Mouse (Mus musculus): ENCODE measurements around the gene Gm10401. TPM values are rescaled to one million over a fixed set of nuclear protein-coding genes. Genes with fewer than 3 reads are reported as not detected.

Gene Gm10401
- polyA plus RNA-seq, 1 experiment from 2014 or later = 46.5 TPM

DNA sequence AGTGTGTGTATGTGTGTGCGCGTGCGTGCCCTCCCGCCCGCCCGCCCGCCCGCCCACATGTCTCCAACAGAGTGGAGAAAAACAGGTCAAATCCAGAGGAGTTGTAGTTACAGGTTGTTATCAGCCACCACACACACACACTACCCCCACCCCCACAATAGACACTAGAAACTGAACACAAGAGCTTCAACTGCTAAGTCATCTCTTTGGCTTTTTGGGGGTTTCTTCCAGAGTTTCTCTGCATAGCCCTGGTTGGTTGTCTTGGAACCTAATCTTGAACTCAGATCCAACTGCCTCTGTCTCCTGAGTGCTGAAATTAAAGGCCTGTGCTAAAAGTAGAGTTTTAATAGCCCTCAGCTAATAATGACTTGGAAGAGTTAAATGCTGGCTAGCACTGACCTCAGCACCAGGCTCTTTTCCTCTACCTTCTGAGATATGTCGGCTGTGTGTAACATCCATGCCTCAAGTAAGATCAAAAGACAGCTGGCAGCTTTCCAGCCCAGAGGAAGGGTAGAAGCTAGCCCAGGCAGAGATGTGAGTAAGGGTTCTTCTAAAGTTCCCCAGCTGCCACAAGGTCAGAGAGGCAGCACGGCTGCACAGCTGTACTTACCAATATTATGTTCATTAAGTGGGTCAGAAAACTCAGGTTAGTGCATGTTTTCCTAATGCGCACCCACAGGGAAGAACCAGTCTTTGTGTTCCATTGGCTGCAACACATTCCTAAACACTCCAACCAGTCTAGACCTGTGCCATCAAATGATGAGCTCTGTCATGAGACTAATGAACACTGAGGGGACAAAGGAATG is 26.8 kb downstream of the Gm10401 start:
- Histone ChIP-seq H3K9me3 (ENCODE audit: control insufficient read depth, low read length) (no peaks in the 10 kb centered on the region), H3K27me3 (replicated peaks; ENCODE audit: control insufficient read depth, insufficient read depth, low read length) (no peaks in the 10 kb centered on the region), H3K4me1 (replicated peaks; ENCODE audit: control insufficient read depth, insufficient read depth, low read length) (peaks cover 15% of the 10 kb centered on the region; the same call in 1 of the 2 replicates), H3K36me3 (ENCODE audit: control insufficient read depth, insufficient read depth, low read length) (peaks cover 16% of the 10 kb centered on the region), H3K9ac (ENCODE audit: low read length) (no peak overlapping the region), H3K4me2 (ENCODE audit: low read length) (no peak overlapping the region), H3K27ac (ENCODE audit: low read depth) (no peak overlapping the region; the same call in 1 of the 2 replicates), H3K4me3 (ENCODE audit: low read depth, low read length) (no peak overlapping the region)
- 79% methylated on average over 11 of the region's 11 CpGs for WGBS
- no peak for DNase-seq (ENCODE audit: low spot score)
- no peak for ATAC-seq (replicated peaks; ENCODE audit: low FRiP score, low TSS enrichment, low read depth)

DNA sequence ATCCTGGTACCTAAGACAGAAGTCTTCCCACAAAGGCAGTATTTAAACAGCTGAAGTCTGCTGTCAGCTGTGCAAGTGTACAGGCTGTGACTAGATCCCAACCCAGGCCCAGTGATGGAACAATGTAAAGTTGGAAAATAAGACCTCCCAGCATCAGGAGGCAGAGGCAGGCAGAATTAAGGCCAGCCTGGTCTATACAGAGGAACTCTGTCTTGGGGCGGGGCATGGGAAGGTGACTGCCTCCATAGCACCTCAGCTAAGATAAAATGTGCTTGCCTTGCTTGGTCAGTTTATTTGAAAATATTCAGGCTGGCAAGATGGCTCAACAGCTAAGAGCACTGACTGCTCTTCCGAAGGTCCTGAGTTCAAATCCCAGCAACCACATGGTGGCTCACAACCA is 27.6 kb downstream of the Gm10401 start:
- H3K4me1 ChIP-seq (replicated peaks; ENCODE audit: control insufficient read depth, insufficient read depth, low read length) = peaks cover 15% of the 10 kb centered on the region; the same call in 1 of the 2 replicates
- 94% methylated on average over 2 of the region's 2 CpGs for WGBS
- DNase-seq (ENCODE audit: low spot score) (no peak), ATAC-seq (replicated peaks; ENCODE audit: low FRiP score, low TSS enrichment, low read depth) (no peak)
- peaks cover 10% of the 10 kb centered on the region for H3K36me3 ChIP-seq (ENCODE audit: control insufficient read depth, insufficient read depth, low read length)
- H3K9ac ChIP-seq (ENCODE audit: low read length) = no peak overlapping the region
- H3K9me3 ChIP-seq (ENCODE audit: control insufficient read depth, low read length) = no peaks in the 10 kb centered on the region
- no peak overlapping the region for H3K27ac ChIP-seq (ENCODE audit: low read depth)
- no peak overlapping the region for H3K4me2 ChIP-seq (ENCODE audit: low read length)
- no peak overlapping the region for H3K4me3 ChIP-seq (ENCODE audit: low read depth, low read length)
- H3K27me3 ChIP-seq (replicated peaks; ENCODE audit: control insufficient read depth, insufficient read depth, low read length) = no peaks in the 10 kb centered on the region

DNA sequence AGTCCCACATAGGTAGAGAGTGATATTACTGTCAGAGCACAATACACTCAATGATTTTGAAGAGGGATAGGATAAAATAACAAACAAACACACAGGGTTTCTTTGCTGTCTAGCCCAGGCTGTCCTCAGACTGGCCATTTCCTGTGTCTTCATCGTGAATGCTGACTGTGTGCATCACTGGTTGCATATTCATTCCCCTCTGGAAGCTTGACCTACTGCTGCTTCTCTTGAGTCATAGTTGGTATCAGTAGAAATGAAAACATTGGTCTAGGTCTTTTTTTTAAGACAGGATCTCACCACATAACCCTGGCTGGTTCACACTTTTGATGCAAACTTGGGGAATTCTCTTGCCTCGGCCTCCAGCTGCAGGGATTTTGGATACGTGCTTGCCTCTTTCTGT is 28.5 kb downstream of the Gm10401 start:
- no peak overlapping the region for H3K27ac ChIP-seq (ENCODE audit: low read depth)
- no peak overlapping the region for H3K4me2 ChIP-seq (ENCODE audit: low read length)
- H3K27me3 ChIP-seq (replicated peaks; ENCODE audit: control insufficient read depth, insufficient read depth, low read length) = no peaks in the 10 kb centered on the region
- 84% methylated on average over 3 of the region's 3 CpGs for WGBS
- H3K9me3 ChIP-seq (ENCODE audit: control insufficient read depth, low read length) = no peaks in the 10 kb centered on the region
- peaks cover 15% of the 10 kb centered on the region; the same call in 1 of the 2 replicates for H3K4me1 ChIP-seq (replicated peaks; ENCODE audit: control insufficient read depth, insufficient read depth, low read length)
- H3K9ac ChIP-seq (ENCODE audit: low read length) = no peak overlapping the region
- H3K4me3 ChIP-seq (ENCODE audit: low read depth, low read length) = no peak overlapping the region
- ATAC-seq (replicated peaks; ENCODE audit: low FRiP score, low TSS enrichment, low read depth) (no peak), DNase-seq (ENCODE audit: low spot score) (no peak)
- peaks cover 2% of the 10 kb centered on the region; the same call in 1 of the 2 replicates for H3K36me3 ChIP-seq (ENCODE audit: control insufficient read depth, insufficient read depth, low read length)

DNA sequence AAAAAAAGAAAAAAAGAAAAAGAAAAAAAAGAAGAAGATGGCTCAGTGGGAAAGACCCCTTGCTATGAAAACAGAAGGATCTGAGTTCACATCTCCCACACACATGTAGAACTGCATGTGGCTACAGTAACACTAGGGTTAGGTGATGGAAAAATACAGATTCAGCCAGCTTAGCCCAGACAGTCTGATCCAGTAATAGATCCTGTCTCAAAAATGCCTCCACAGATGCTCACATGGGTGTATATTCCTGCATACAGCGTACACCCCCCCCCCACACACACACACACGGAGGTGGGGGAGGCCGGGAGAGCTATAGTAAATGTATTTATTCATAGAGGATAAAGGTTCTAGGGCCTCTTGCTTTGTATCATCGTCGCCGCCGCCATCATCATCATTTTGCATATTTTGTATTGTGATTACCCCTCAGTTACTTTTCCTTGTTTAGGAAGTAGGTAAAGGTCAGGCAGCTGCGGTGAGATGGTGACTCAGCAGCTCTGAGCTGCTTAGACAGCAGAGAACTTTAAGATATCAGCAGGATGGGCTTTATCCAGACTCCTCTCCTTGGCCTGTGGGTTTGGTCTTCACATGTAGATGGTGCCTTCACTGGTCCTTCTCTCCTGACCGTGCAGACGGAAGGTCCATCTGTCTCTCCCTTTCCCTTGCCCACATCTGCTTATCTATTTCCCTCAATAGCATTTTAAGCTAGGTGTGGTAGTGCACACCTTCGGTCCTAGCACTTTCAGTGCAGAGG is 29.2 kb downstream of the Gm10401 start:
- Histone ChIP-seq H3K4me1 (replicated peaks; ENCODE audit: control insufficient read depth, insufficient read depth, low read length) (peaks cover 15% of the 10 kb centered on the region; the same call in 1 of the 2 replicates), H3K36me3 (ENCODE audit: control insufficient read depth, insufficient read depth, low read length) (peaks cover 6% of the 10 kb centered on the region), H3K4me3 (ENCODE audit: low read depth, low read length) (no peak overlapping the region), H3K9ac (ENCODE audit: low read length) (no peak overlapping the region), H3K27me3 (replicated peaks; ENCODE audit: control insufficient read depth, insufficient read depth, low read length) (no peaks in the 10 kb centered on the region), H3K9me3 (ENCODE audit: control insufficient read depth, low read length) (no peaks in the 10 kb centered on the region), H3K4me2 (ENCODE audit: low read length) (no peak overlapping the region), H3K27ac (ENCODE audit: low read depth) (no peak overlapping the region)
- no peak for DNase-seq (ENCODE audit: low spot score)
- WGBS = 85% methylated on average over 11 of the region's 11 CpGs
- ATAC-seq (replicated peaks; ENCODE audit: low FRiP score, low TSS enrichment, low read depth) = no peak

DNA sequence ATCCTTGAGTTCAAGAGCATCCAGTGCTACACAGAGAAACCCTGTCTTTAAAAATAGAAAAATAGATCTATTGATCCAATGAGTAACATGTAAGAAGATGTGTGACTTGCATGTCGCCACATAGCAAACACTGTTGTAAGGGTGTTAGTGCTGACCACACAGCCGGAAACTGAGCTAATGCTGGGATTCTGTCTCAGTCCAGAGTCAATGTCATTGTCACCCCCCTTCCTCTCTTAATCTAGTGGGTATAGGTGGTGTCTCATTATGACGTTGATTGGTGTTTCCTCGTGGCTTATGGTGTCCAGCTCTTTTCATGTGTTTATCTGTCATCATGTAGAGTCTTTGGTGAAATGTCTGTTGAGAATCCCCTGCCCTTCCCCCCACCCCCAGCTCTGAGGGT is 31.9 kb downstream of the Gm10401 start:
- Histone ChIP-seq H3K36me3 (ENCODE audit: control insufficient read depth, insufficient read depth, low read length) (peaks cover 21% of the 10 kb centered on the region), H3K27me3 (replicated peaks; ENCODE audit: control insufficient read depth, insufficient read depth, low read length) (no peaks in the 10 kb centered on the region), H3K9ac (ENCODE audit: low read length) (no peak overlapping the region), H3K4me3 (ENCODE audit: low read depth, low read length) (no peak overlapping the region), H3K9me3 (ENCODE audit: control insufficient read depth, low read length) (no peaks in the 10 kb centered on the region), H3K4me1 (replicated peaks; ENCODE audit: control insufficient read depth, insufficient read depth, low read length) (peaks cover 3% of the 10 kb centered on the region; the same call in 1 of the 2 replicates), H3K27ac (ENCODE audit: low read depth) (no peak overlapping the region), H3K4me2 (ENCODE audit: low read length) (no peak overlapping the region)
- no peak for ATAC-seq (replicated peaks; ENCODE audit: low FRiP score, low TSS enrichment, low read depth)
- 75% methylated on average over 4 of the region's 4 CpGs for WGBS
- no peak for DNase-seq (ENCODE audit: low spot score)

DNA sequence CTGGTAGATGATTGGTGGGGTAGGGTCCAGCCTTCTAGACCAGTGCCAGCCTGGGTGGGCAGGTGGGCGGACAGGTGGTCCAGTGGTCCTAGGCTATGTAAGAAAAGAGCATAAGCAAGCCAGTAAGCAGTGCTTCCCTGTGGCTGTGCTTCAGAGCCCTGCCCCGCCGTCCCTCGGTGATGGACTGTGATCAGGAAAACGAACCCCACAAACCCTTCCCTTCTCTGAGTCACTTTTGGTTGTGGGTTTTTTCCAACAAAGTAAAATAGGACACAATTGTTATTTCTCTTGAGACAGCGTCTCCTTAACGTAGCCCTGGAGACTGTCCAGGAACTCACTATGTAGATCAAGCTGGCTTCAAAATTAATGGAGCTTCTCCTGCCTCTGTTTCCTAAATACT is 34.7 kb downstream of the Gm10401 start:
- H3K27ac ChIP-seq (ENCODE audit: low read depth) = no peak overlapping the region
- H3K9ac ChIP-seq (ENCODE audit: low read length) = no peak overlapping the region
- no peaks in the 10 kb centered on the region for H3K9me3 ChIP-seq (ENCODE audit: control insufficient read depth, low read length)
- H3K4me1 ChIP-seq (replicated peaks; ENCODE audit: control insufficient read depth, insufficient read depth, low read length) = no peaks in the 10 kb centered on the region
- no peak for DNase-seq (ENCODE audit: low spot score)
- no peak overlapping the region for H3K4me2 ChIP-seq (ENCODE audit: low read length)
- H3K36me3 ChIP-seq (ENCODE audit: control insufficient read depth, insufficient read depth, low read length) = peaks cover 21% of the 10 kb centered on the region
- H3K27me3 ChIP-seq (replicated peaks; ENCODE audit: control insufficient read depth, insufficient read depth, low read length) = no peaks in the 10 kb centered on the region
- 92% methylated on average over 7 of the region's 7 CpGs for WGBS
- H3K4me3 ChIP-seq (ENCODE audit: low read depth, low read length) = no peak overlapping the region
- no peak for ATAC-seq (replicated peaks; ENCODE audit: low FRiP score, low TSS enrichment, low read depth)

DNA sequence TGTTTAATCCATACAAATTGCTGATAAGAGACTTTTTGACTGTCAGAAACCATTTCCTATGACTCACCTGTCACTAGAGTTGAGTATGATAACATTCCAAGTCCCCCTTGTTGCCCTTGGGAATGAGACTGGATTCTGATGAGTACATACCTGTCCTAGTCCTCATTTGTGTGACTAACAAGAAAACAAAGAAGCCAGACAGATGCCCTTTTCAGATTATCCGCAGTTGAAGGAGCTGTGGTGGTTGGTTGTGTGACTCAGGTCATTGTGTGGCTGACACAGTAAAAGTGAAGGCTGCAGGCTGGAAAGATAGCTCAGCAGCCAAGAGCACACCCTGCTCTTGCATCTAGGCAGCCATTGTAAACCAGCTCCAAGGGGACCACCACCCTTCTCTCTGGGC is 35.5 kb downstream of the Gm10401 start:
- Histone ChIP-seq H3K4me3 (ENCODE audit: low read depth, low read length) (no peak overlapping the region), H3K27me3 (replicated peaks; ENCODE audit: control insufficient read depth, insufficient read depth, low read length) (no peaks in the 10 kb centered on the region), H3K4me2 (ENCODE audit: low read length) (no peak overlapping the region), H3K36me3 (ENCODE audit: control insufficient read depth, insufficient read depth, low read length) (peaks cover 21% of the 10 kb centered on the region), H3K4me1 (replicated peaks; ENCODE audit: control insufficient read depth, insufficient read depth, low read length) (no peaks in the 10 kb centered on the region), H3K9me3 (ENCODE audit: control insufficient read depth, low read length) (no peaks in the 10 kb centered on the region), H3K27ac (ENCODE audit: low read depth) (no peak overlapping the region), H3K9ac (ENCODE audit: low read length) (no peak overlapping the region)
- WGBS = 81% methylated on average over 1 of the region's 1 CpGs
- ATAC-seq (replicated peaks; ENCODE audit: low FRiP score, low TSS enrichment, low read depth) = no peak
- no peak for DNase-seq (ENCODE audit: low spot score)

DNA sequence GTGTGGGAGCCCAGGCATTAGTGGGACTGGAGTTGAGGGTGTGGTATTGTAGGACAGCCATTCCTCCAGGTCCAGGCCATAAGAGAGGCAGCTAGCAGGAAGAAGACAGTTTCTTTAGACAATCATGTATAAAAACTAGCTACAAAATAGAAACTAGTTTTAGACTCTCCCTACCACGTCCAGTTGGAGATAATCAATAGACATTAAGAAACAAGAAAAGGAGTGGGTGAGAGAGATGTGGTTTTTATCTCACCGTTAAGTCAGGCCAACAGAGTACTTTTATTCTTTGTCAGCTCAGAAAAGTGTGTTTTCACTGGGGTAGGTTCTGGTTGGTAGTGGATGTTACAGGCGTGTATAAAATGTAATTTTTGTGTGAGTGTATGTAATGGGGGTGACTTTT is 37.1 kb downstream of the Gm10401 start:
- 89% methylated on average over 3 of the region's 3 CpGs for WGBS
- H3K27ac ChIP-seq (ENCODE audit: low read depth) = no peak overlapping the region
- no peak for ATAC-seq (replicated peaks; ENCODE audit: low FRiP score, low TSS enrichment, low read depth)

More for the DNA sequence above, 37.1 kb downstream of the Gm10401 start:
- no peaks in the 10 kb centered on the region for H3K9me3 ChIP-seq (ENCODE audit: control insufficient read depth, low read length)
- no peak overlapping the region for H3K9ac ChIP-seq (ENCODE audit: low read length)
- peaks cover 21% of the 10 kb centered on the region for H3K36me3 ChIP-seq (ENCODE audit: control insufficient read depth, insufficient read depth, low read length)
- no peak for DNase-seq (ENCODE audit: low spot score)
- no peaks in the 10 kb centered on the region for H3K4me1 ChIP-seq (replicated peaks; ENCODE audit: control insufficient read depth, insufficient read depth, low read length)
- no peak overlapping the region for H3K4me2 ChIP-seq (ENCODE audit: low read length)
- no peak overlapping the region for H3K4me3 ChIP-seq (ENCODE audit: low read depth, low read length)
- no peaks in the 10 kb centered on the region for H3K27me3 ChIP-seq (replicated peaks; ENCODE audit: control insufficient read depth, insufficient read depth, low read length)
